Mouse (Mus musculus): Measurements from ENCODE around the gene Pde8b. TPM values are rescaled to one million over a fixed set of nuclear protein-coding genes. Genes with fewer than 3 reads are reported as not detected.

The Pde8b gene
- polyA plus RNA-seq, 1 experiment = 0.05 TPM

DNA sequence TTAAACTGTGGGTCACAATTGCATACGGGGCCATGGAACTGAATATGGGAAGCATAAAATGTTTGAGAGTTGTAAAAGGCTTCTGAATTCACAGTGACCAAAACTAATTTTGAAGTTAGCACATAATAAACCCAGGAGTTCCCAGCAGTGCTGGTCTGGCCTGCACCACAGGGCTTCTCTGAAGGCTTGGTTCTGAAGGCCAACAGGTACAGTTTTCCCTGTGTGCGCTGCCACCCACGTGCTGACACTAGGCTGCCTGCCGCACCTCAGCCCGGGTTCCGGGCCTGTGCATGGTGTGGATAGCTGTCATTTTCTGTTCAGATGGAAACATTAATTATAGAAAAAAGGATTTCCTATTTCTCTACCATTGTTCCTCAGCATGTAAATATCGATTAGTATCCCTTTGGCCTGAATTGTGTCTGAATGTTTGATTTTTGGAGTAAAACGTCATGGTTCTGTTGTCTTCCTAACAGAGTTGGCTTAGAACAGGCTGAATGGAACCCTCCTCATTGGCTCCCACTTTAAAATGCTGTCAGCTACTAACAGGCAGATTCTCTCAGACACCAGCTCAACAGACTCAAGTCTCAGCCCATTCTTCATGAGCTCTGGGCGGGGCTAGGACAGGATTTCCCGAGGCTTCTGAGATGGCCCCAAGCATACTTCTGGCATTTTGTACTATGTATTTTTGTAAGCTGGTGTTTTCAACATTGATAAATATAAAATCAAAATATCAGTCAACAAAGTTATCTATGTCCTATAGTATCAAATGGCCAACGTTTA, 193.4 kb downstream of the Pde8b start:
- no peaks in the 10 kb centered on the region for H3K36me3 ChIP-seq (ENCODE audit: control insufficient read depth, insufficient read depth)
- H3K27me3 ChIP-seq (ENCODE audit: control insufficient read depth, insufficient read depth, insufficient read length) = peaks cover 4% of the 10 kb centered on the region
- TF ChIP-seq USF1 (IDR thresholded peaks at IDR 0.05; ENCODE audit: low read depth) = no peak
- TF ChIP-seq MYOG (IDR thresholded peaks at IDR 0.05; ENCODE audit: control insufficient read depth, extremely low read depth, insufficient read length) = no peak
- no peak for TF ChIP-seq CTCF (IDR thresholded peaks at IDR 0.05; ENCODE audit: control insufficient read depth, insufficient read depth, insufficient read length)
- no peak for TF ChIP-seq FOSL1 (IDR thresholded peaks at IDR 0.05; ENCODE audit: insufficient read depth, low read length, poor library complexity, severe bottlenecking)
- TF ChIP-seq MYOD1 (IDR thresholded peaks at IDR 0.05; ENCODE audit: control insufficient read depth, insufficient read length, low read depth) = no peak

DNA sequence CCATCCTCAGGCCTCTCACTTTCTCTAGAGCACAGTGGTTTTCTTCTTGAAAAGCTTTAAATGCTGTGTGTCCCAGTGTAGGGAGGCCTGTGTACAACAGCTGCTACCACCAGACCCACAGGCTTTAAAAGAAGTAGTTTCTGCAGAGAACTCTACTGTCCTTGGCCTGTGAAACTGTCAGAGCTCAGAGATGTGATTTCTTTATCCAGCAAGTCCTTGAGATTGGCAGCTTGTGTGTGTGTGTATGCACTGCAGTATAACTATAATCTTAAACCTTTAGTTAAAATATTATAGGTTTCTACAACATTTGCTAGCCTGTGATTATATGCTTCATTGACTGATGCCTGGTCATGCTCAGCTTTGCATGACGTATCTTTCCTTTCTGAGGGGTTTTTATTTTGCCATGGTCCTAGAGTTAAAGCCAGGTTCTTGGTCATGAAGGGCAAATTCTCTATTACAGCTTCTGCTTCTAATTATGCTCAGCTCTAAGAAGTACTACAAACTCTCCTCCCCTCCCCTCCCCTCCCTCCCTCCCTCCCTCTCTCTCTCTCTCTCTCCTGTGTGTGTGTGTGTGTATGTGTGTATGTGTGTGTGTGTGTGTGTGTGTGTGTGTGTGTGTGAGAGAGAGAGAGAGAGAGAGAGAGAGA, 194.3 kb downstream of the Pde8b start:
- no peaks in the 10 kb centered on the region for H3K36me3 ChIP-seq (ENCODE audit: control insufficient read depth, insufficient read depth)
- H3K79me2 ChIP-seq (ENCODE audit: control insufficient read depth, insufficient read depth) = no peaks in the 10 kb centered on the region
- peaks cover 4% of the 10 kb centered on the region for H3K27me3 ChIP-seq (ENCODE audit: control insufficient read depth, insufficient read depth, insufficient read length)
- H3K4me3 ChIP-seq (ENCODE audit: insufficient read depth, poor library complexity, severe bottlenecking) = no peak overlapping the region
- no peak for TF ChIP-seq MYOD1 (IDR thresholded peaks at IDR 0.05; ENCODE audit: control insufficient read depth, insufficient read length, low read depth)
- no peak for TF ChIP-seq MAX (IDR thresholded peaks at IDR 0.05)
- no peak for TF ChIP-seq USF1 (IDR thresholded peaks at IDR 0.05; ENCODE audit: low read depth)
- TF ChIP-seq FOSL1 (IDR thresholded peaks at IDR 0.05; ENCODE audit: insufficient read depth, low read length, poor library complexity, severe bottlenecking) = no peak
- no peak for TF ChIP-seq MYOG (IDR thresholded peaks at IDR 0.05; ENCODE audit: control insufficient read depth, extremely low read depth, insufficient read length)
- TF ChIP-seq CEBPB (IDR thresholded peaks at IDR 0.05; ENCODE audit: low read depth) = no peak
- TF ChIP-seq CTCF (IDR thresholded peaks at IDR 0.05; ENCODE audit: control insufficient read depth, insufficient read depth, insufficient read length) = no peak
- H3ac ChIP-seq (ENCODE audit: control insufficient read depth, insufficient read length, low read depth) = no peak overlapping the region
- H3K79me3 ChIP-seq (ENCODE audit: low read depth) = no peaks in the 10 kb centered on the region

More for the DNA sequence above, 193.4 kb downstream of the Pde8b start:
- H3K79me3 ChIP-seq (ENCODE audit: low read depth) = no peaks in the 10 kb centered on the region
- H3ac ChIP-seq (ENCODE audit: control insufficient read depth, insufficient read length, low read depth) = no peak overlapping the region
- no peak overlapping the region for H3K4me3 ChIP-seq (ENCODE audit: insufficient read depth, poor library complexity, severe bottlenecking)
- no peaks in the 10 kb centered on the region for H3K79me2 ChIP-seq (ENCODE audit: control insufficient read depth, insufficient read depth)

GRCm38 (mm10) chr13:95052421-95052820, 197.7 kb downstream of the Pde8b start:
- no peaks in the 10 kb centered on the region for H3K36me3 ChIP-seq (ENCODE audit: control insufficient read depth, insufficient read depth)
- no peaks in the 10 kb centered on the region for H3K79me2 ChIP-seq (ENCODE audit: control insufficient read depth, insufficient read depth)
- no peak overlapping the region for H3ac ChIP-seq (ENCODE audit: control insufficient read depth, insufficient read length, low read depth)
- no peak overlapping the region for H3K4me3 ChIP-seq (ENCODE audit: insufficient read depth, poor library complexity, severe bottlenecking)
- H3K79me3 ChIP-seq (ENCODE audit: low read depth) = no peaks in the 10 kb centered on the region
- peaks cover 4% of the 10 kb centered on the region for H3K27me3 ChIP-seq (ENCODE audit: control insufficient read depth, insufficient read depth, insufficient read length)
- TF ChIP-seq MAX (IDR thresholded peaks at IDR 0.05) = no peak
- TF ChIP-seq MYOG (IDR thresholded peaks at IDR 0.05; ENCODE audit: control insufficient read depth, extremely low read depth, insufficient read length) = no peak
- no peak for TF ChIP-seq CEBPB (IDR thresholded peaks at IDR 0.05; ENCODE audit: low read depth)
- TF ChIP-seq USF1 (IDR thresholded peaks at IDR 0.05; ENCODE audit: low read depth) = no peak
- TF ChIP-seq MYOD1 (IDR thresholded peaks at IDR 0.05; ENCODE audit: control insufficient read depth, insufficient read length, low read depth) = no peak
- TF ChIP-seq FOSL1 (IDR thresholded peaks at IDR 0.05; ENCODE audit: insufficient read depth, low read length, poor library complexity, severe bottlenecking) = no peak

DNA sequence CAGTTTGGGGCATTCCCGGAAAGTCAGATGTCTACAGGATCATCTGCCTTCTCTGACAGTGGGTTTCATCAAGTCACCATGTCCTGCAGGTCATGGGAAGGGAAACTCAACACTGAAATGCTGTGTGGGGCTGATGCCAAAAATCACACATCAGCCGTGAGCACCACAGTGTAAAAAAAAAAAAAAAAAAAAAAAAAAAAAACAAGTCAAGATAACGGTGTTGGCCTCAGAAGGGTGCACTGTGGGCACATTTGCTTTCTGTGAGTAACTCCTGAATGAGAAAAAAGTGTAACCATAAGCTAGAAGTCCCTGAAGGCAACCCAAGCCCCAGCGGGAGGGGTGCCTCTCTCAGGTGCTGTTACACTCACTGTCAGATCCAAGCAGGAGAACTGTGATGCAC, 199.7 kb downstream of the Pde8b start:
- Histone ChIP-seq H3ac (ENCODE audit: control insufficient read depth, insufficient read length, low read depth) (no peak overlapping the region), H3K79me3 (ENCODE audit: low read depth) (no peaks in the 10 kb centered on the region), H3K36me3 (ENCODE audit: control insufficient read depth, insufficient read depth) (no peaks in the 10 kb centered on the region), H3K4me3 (ENCODE audit: insufficient read depth, poor library complexity, severe bottlenecking) (no peak overlapping the region), H3K27me3 (ENCODE audit: control insufficient read depth, insufficient read depth, insufficient read length) (peaks cover 4% of the 10 kb centered on the region), H3K79me2 (ENCODE audit: control insufficient read depth, insufficient read depth) (no peaks in the 10 kb centered on the region)
- no peak for TF ChIP-seq USF1 (IDR thresholded peaks at IDR 0.05; ENCODE audit: low read depth)
- TF ChIP-seq CEBPB (IDR thresholded peaks at IDR 0.05; ENCODE audit: low read depth) = no peak
- TF ChIP-seq MYOG (IDR thresholded peaks at IDR 0.05; ENCODE audit: control insufficient read depth, extremely low read depth, insufficient read length) = no peak
- TF ChIP-seq MYOD1 (IDR thresholded peaks at IDR 0.05; ENCODE audit: control insufficient read depth, insufficient read length, low read depth) = no peak
- no peak for TF ChIP-seq MAX (IDR thresholded peaks at IDR 0.05)
- TF ChIP-seq FOSL1 (IDR thresholded peaks at IDR 0.05; ENCODE audit: insufficient read depth, low read length, poor library complexity, severe bottlenecking) = no peak
- TF ChIP-seq CTCF (IDR thresholded peaks at IDR 0.05; ENCODE audit: control insufficient read depth, insufficient read depth, insufficient read length) = no peak

GRCm38 (mm10) chr13:95044108-95044507, 206.0 kb downstream of the Pde8b start:
- H3K4me3 ChIP-seq (ENCODE audit: insufficient read depth, poor library complexity, severe bottlenecking) = no peak overlapping the region
- H3K79me2 ChIP-seq (ENCODE audit: control insufficient read depth, insufficient read depth) = no peaks in the 10 kb centered on the region
- TF ChIP-seq USF1 (IDR thresholded peaks at IDR 0.05; ENCODE audit: low read depth) = no peak
- no peak for TF ChIP-seq MYOG (IDR thresholded peaks at IDR 0.05; ENCODE audit: control insufficient read depth, extremely low read depth, insufficient read length)
- TF ChIP-seq CTCF (IDR thresholded peaks at IDR 0.05; ENCODE audit: control insufficient read depth, insufficient read depth, insufficient read length) = no peak
- TF ChIP-seq MYOD1 (IDR thresholded peaks at IDR 0.05; ENCODE audit: control insufficient read depth, insufficient read length, low read depth) = no peak
- TF ChIP-seq FOSL1 (IDR thresholded peaks at IDR 0.05; ENCODE audit: insufficient read depth, low read length, poor library complexity, severe bottlenecking) = no peak
- no peak for TF ChIP-seq CEBPB (IDR thresholded peaks at IDR 0.05; ENCODE audit: low read depth)
- TF ChIP-seq MAX (IDR thresholded peaks at IDR 0.05) = no peak
- H3K36me3 ChIP-seq (ENCODE audit: control insufficient read depth, insufficient read depth) = no peaks in the 10 kb centered on the region
- H3K79me3 ChIP-seq (ENCODE audit: low read depth) = no peaks in the 10 kb centered on the region
- H3K27me3 ChIP-seq (ENCODE audit: control insufficient read depth, insufficient read depth, insufficient read length) = no peaks in the 10 kb centered on the region
- no peak overlapping the region for H3ac ChIP-seq (ENCODE audit: control insufficient read depth, insufficient read length, low read depth)

Measured in C2C12 (cell line).